Mouse (Mus musculus) E14TG2a.4 (cell line): ENCODE measurements around the gene Vcpkmt.

Source experiments
- CTCF ChIP-seq: conservative IDR thresholded peaks from 2 replicates; pipeline ENCODE4 v1.5.1; 2014; ENCODE audit warnings: low read length
- NANOG ChIP-seq: IDR thresholded peaks from 2 replicates; pipeline ENCODE4 v1.6.1; 2014; ENCODE audit warnings: borderline replicate concordance, low read length, mixed read lengths

- TF ChIP-seq CTCF (no peak), NANOG (no peak)
Measured at GRCm38 (mm10) chr12:69536616-69537242, 46.1 kb downstream of the Vcpkmt start.
